Mouse (Mus musculus) lung, postnatal 10 days (tissue): ENCODE measurements around the gene Gas6.

ENCODE experiments used
- DNase-seq: peaks from one replicate; pipeline ENCODE4 v3.0.0; 2021

Gene Gas6

DNA sequence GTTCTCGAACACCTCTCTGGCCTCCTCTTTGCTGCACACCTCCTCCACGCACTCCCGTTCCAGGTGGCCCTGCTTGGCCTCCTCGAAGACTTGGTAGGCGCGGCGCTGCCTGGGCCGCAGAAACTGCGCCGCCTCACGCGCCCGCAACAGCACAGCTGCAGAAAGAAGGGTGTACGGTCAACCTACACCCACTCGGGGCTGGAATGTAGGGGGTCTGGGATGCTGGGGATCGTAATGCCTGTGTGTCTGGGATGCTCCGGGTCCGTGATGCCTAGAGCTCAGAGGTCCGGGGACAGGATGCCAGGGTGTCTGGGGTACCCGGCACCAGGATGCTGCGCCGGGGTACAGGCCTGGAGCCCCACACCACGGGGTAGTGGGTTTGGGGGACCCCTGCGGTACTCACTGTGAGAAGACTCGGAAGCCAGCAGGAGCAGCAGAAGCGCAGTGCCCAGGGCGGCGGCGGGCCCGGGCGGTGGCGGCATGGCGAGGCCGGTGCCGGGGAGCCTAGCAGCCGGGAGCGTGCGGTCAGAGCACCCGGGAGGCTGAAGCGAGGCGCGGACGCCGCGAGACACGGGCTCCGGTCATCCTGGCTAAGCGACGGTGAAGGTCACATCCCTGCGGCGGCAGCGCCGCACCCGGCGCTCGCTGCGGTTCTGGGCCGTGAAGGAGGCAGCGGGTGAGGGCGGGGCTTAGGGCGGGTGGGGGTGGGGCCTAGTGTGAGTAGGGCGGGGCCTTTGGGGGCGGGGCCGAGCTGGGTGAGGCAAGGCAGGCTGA, at the start of gene Gas6:
Gene Gas6 (minus strand): TSS at position 633 of the 774 bp plus-strand sequence.
- DNase-seq, result peak; percentile 59

DNA sequence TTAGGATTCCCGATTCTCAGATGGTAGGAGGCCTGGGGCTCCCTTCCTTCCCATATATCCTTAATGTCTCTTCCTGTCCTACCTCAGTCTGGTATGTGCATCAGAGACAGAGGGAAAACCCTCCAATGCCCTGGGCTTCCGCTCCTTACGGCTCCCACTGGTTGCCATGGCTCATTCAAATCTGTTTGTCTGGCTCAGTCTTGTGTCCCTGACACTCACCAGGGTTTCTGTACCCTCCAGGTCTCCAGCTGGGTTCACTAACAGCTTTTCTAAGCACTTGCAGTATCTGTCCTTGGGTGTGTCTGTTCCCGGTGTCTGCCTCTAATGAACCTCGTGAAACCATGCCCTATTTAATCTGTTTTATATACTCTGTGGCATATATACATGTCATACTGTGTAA, 47.2 kb upstream of the Gas6 start:
- DNase-seq, result no peak

DNA sequence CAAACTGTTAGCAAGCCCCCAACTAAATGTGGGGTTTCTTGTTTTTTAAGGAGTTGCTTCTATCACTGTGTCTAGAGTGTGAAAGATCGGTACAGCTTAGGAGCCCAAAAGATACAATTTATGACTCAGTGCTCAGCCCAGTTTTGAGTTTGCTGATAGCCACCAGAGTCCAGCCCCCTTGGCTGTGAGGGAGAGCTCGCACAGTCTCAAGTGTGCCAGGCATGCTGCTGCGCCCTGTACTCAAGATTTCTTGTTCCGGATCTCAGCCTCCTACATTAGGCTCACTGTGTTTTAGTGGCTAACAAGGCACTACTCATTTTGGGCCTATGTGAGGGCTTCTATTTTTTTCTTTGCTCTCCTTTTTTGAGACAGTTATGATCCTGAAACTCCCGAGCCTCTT, 45.8 kb upstream of the Gas6 start:
- no peak for DNase-seq

DNA sequence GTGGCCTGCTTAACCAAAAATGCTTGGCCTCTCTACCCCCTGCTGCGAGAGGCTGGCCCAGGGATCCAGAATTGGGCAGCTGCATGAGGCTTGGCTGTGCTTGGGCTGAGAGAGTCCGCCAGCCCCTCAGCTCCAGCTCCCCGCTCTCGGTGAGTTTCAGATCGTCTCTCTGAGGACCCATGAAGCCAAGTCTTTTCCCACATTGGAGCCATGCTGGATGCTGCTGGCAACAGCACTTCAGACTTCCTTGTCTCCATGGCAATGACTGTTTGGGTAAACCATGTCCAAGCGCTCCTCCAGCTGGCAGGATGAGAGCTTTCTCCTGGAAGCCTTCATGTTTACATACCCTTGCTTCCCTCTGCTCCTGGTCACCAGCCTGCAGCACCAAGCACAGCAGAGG, 44.5 kb upstream of the Gas6 start:
- DNase-seq, result peak; percentile 91

DNA sequence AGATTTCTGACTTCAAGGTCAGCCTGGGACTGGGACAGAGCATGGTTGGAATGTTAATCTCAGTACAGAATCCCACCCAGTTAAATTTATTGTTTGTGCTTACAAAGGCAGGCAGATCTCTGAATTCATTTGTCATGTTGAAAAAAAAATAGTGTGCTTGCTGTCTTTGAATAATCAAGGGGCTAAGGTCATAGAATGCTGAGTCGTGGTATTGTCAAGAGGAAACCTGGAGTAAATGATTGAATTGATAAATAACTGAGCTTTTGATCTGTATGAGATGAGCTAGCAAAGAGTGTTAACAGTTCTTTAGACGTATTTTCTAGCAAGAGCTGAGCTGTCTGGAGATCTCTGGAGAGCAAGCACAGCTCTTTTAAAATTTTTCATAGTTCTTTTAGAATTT, 42.8 kb upstream of the Gas6 start:
- no peak for DNase-seq

DNA sequence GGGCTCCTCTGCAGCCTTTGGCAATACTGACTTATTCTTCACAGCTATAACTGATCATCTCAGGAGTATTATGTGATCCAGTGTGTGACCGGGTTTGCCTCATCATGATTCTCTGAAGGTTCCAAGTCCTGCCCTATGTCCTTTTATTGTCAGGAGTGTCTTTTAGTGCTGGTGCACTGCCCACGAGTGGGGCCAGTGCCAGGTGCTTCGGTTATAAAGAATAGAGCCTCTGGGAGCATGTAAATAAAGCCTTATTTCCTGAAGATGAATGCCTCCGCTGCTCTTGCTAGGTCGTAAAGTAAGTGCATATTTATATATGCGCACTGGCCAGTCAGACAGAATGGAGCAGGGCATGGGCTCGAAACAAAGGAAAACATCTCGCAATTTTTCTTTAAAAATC, 38.8 kb upstream of the Gas6 start:
- DNase-seq, result no peak

DNA sequence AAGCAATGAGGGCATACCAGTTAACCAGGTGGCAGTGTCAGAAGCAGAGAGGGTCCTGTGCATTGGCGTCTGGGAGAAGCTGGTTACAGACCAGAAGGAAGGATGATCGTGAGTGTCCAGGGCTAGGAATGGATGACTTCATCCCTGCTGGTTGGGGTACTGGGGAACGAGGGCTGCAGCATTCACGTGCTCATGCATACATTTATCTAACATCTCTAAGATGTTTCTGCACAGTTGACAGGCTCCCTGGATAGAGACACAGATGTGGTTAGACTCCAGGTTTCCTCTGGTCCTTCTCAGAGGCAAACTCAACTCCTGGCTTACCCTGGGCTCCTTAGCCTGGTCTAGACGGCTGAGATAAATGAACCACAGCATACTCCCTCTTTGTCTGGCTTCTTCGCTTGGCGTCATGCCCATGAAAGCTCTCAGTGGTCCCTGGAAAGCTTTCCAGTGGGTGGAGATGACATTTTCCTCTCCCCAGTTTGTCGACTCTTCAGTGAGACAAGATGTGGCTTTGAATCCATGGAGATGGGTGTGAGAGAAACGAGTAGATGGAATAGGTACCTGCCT, 37.4 kb upstream of the Gas6 start:
- peak; percentile 41 for DNase-seq

DNA sequence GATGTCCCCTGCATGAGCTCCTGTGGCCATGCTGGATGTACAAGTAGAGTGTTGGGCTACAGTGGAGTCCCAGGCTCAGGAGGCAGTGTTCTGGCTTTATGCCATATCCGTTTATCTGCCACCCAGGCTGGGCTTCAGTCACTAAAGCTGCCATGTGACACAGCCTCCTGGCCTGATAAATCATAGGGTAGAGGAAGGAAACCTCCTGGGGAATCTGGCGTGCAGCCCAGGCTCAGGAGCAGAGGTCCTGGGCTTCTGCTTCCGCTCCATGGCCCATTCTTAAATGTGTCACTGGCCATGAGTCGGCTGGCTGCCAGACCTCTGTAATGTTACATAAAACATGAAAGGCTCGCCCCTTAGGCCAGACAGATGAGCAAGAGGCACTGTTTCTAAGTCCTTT, 36.7 kb upstream of the Gas6 start:
- DNase-seq, result peak; percentile 95

DNA sequence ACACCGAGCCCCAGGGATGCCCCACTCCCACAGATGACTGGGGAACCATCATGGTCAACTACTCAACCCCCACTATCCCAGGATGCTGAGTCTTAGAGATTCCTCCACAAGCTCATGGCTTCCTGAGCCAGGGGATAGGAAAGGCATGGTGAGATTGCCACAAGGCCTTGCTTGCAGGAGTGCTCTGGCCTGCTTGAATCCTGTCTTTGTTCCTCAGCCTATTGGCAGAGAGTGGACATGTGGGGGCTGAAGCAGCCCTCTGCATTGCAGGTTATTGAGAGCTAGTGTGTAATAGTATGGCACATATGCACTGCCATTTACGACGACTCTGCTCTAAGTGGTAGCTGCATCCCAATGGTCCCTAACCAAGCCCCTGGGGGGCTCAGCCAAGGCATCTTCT, 36.1 kb upstream of the Gas6 start:
- DNase-seq, result no peak

DNA sequence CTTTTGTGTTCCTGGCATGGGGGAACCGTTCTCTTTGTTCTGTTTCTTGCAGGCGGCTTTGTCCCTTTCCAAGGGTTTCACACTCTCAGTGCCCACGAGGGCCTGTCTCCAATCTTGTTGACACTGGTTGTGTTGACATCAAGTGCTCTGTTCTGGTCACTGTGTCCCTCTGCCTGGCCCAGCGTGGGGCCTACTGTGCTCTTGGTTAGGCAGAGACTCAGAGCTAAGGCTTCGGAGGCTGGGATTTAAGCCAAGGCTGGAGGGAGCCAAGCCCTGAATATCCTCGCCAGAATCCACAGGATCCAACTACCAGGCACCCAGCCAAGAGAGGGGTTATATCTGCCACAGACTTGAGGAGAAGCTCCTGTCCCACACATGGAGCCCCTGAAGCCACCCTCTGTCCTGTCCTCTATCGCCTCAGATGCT, 35.6 kb upstream of the Gas6 start:
- peak; percentile 92 for DNase-seq

DNA sequence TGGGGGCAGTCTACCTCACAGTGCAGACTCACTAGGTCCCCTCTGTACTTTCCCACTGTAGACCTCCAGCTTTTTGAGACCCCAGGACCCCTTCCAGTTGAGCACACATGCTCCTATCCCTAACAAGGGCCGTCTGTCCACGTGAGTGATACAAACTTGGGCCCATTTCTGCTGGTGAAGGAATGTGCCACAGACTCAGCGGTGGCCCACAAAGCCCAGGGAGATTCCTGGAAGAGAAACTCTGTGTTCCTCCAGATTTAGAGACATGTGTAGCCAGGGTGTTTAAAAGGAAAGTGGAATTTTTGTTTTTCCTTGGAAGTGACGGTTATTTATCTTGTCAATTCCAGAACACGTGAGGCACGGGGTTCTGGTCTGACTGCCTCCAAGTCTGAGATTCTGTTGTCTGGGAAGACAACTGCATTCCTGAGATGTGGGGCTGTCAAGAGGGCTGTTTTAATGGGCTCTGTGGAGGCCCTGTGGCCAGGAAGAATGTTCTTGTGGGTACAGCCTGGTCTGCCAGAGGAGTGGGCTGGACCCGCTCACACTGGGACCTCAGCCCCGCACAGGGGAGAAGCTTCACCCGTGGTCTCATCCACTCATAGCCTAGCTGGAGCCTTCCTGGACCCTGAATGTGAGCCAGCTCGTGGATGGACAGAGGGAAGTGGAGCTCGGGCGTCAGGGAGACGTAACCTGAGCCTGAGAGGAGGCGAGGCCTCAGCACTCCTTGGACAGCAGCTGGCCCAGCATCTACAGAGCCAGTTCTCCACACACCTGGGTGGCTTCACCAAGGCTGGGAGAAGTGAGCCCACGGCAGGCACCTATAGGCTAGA, 34.9 kb upstream of the Gas6 start:
- DNase-seq, result no peak

DNA sequence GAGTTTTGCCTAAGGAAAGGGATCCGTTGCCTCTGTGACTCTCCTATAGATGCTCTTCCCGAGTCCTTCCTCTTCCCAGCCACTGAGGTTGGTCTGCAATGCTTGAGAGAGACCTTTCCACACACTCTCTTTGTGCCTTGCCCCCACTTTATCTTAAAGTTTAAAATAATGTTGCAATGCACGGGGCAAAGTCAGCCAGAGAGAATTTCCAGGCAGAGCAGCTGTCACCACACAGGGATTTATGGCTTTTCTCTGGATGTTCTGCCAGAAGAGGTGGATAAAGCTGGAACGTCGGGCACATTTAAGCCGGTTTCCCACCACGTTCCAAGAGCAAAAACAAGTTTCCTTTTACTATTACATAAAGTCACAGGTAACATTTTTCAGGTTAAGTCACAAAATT, 27.1 kb upstream of the Gas6 start:
- DNase-seq, result no peak

DNA sequence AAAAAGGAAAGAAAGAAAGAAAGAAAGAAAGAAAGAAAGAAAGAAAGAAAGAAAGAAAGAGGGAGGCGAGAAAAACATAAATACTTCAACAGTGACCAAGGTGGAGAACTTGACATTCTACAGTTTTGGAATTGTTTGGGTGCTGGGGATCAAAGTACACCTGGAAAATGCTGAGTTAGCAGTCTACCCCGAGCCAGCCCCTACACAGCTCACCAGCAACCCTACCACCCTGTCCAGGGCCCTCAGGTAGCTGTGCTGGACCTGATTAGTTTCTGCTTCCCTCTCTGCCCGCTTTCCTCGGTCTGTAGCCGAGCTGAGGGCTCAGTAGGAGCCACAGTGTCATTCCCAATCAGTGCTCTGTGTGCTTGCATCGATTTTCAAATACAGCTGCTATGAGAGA, 26.1 kb upstream of the Gas6 start:
- no peak for DNase-seq

DNA sequence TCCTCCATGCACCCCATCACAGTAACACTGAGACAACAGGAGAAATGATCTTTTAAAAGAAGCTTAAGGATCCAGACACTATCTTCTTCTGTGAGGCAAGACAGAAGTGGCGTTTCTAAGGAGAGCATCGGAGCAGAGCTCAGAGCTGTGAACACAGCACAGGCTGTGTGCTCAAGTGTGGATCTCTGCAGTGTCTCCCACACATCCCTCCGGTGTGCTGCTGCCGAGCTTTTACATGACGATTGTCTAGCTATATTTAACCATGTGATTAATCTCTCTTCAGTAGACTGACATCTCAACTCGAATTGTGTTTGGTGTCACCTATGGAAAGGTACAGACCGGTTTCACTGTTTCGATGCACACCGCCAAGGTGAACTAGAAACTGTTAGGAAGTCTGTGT, 25.2 kb upstream of the Gas6 start:
- no peak for DNase-seq

DNA sequence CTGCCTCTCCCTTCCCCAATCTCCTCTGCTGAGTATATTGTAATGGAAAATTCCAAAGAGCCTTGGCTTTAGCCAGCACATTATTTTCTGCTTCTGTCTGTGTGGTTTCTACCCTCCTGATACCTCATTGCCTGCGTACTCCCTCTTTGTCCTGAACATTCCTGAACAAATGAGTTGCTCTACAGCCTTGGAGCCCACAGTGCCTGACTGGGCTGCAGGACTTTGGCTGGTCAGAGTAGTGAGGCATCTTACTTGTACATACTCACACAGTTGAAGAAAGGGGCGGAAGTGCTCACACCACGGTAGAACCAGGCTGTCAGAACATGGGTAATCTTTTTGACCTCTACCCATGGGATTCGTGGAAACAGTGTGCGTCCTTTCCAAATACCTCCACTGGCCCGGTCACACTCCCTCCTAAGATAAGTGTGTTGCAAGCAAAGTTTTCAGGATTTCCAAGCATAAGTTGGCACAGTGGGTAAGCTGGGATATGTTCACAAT, 23.0 kb upstream of the Gas6 start:
- DNase-seq, result no peak

DNA sequence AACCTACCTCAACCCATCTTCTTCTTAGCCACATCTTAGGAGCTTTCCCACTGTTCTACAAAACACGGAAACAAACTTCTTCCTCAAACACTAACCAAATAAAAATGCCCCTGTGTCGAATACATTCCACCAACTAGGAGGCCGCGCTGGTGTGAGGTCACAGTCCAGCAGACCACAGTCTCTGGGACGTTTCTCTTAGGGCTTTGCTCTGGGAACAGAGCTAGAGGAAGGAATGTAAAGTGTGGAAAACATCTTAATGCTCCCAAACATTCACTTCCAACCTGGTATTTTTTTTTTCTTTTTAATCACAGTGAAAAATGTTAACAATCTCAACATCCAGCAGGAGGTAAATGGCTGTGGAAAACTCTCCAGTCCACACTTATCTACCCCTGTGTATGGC, 22.4 kb upstream of the Gas6 start:
- no peak for DNase-seq

DNA sequence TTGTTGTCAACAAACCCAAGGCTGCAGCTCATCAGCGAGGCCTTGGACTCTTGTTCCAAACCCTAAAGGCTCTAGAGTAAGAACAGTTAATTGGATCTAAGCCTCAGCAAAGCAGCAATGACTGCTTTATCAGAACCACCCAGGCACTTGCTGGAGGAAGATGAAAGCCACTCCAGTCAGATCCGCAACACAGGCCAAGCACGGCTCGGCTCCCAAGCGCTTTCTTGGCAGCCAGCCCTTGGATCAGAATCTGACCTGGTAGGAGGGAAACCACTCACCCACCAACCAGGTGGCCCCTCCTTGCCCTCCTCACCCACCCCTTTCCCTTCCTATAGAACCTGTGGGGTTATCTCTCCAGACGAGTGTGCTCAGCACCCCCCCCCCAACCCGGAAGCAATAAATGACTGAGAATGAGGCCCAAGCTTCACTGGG, 21.7 kb upstream of the Gas6 start:
- DNase-seq, result peak; percentile 74

DNA sequence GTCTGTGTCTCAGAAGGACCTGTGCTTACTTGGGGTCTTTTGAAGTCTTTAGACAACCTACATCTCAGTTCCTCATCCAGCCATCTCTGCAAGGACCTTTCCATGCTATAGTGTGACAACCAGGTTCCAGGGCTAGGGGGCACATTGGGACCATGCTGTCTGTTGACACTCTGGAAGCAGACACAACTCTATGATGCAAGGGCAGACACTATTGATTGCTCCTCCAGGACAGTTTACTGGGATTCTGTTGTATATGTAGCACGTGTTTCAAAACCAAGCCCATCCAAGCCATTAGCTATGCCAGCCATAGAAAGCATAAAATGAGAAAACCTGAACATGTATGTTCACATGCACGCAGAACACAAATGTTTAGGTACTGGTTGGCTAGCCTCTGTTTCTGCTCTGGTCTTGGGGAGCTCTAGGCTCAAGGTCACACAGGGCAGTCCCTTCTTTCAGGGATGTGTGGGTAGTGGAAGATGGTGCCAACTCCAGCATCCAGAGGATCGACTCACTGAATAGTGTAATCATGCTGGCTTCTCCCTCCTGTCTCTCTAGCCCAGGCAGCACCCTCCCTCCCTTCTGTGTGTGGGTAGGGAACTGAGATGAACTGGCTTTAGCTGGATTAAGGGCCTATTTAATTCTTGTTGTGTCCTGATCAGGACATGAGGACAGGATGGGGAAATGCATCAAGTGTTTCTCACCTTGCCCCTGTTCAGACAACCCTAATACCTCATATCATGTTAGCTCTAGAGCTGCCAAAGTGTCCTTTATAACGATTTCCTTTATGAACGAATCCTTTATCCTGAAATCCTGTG, 19.5 kb upstream of the Gas6 start:
- DNase-seq, result no peak

DNA sequence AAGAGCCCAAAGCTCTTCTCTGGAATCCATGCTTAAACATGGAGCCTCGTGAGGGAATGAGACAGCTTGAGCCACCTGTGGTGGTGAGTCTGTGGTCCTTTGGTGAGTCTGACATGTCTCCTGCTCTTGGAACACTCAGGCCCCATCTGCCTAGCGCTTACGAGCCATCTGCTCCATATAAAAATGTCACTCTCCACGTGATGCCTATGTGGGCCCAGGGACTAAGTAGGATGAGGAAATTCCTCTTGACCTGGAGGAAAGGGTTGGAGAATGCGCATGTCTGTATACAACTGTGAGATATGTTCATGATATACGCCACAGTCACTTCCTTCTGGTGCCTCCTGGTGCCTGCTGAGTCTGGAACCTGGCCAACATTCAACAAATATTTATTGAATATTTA, 18.4 kb upstream of the Gas6 start:
- DNase-seq, result no peak

DNA sequence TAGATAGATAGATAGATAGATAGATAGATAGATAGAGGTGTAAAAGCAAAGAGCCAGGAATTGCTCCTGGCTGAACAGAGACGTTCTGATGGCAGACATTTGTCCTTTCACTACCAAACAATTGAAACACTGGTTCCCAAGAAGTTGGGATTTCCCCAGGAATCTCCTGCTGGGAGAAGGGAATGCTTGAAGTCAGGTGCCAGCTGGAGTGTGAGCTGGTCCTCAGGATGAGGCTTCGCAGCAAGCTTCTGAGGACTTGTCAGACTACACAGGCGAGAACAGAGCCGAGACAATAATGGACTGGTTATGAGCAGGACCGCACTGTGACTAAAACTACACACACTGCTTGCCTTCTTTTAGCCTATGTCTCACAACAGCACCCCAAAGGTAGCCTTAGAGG, 17.7 kb upstream of the Gas6 start:
- DNase-seq, result no peak

DNA sequence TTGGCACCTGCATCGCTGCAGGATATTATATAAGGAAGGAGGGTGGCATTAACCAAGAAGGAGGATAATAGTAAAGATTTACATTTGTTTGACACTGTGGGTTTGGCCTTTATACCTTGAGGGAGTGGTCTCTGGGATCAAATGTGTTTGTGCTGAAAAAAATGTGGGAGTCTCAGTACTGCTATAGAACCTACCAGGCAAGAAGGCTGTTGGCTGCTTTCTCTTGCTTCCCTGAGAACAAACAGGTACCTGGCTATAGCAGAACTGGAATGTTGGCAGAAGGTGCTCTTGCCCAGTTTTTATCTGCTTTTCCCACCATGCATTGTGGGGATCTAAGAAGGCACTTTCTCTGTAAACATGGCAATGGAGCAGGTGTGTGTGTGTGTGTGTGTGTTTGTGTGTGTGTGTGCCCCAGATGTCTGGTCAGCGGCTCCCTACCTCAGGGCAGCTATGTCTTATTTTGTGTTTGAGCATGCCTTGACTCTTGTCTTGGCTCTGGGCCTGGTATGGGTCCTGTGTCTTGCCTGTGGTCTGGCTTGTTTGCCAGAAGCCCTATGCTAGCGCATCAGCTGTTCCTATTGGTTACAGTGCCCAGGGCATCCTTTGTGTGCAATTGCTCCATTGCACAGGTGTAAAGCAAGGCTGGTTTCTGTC, 13.1 kb upstream of the Gas6 start:
- DNase-seq, result no peak

DNA sequence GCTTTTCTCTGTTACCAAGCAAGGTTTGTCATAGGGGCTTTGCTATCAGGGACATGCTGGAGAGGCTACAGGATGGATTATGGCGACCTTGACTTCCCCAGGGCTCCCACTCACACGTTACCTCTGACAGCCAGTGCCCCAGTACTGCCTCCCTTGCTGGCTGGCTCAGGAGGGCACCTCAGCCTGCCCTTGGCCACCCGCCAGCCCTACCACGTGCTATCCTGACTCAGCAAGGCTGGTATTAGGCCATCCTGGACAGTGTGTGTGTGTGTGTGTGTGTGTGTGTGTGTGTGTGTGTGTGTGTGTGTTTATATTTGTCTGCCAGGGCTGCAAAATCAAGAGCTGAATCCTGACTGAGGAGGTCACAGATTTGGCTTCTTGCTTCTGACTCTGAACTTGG, 12.6 kb upstream of the Gas6 start:
- DNase-seq, result peak; percentile 84
